Mouse (Mus musculus) layer of hippocampus, postnatal 36 days (tissue): ENCODE results near the gene Akap2. TPM values are rescaled to one million over a fixed set of nuclear protein-coding genes. Genes with fewer than 3 reads are reported as not detected.

Experiments
- DNase-seq, 2 experiments: peaks; one replicate each; pipeline ENCODE4 v3.0.0; 2022
- total RNA-seq, 2 experiments: library from RNA; stranded (reverse); gene quantifications; 2 replicates each; pipeline ENCODE4 v1.2.3; 2021

Gene Akap2
- total RNA-seq, 2 experiments from 2014 or later: 45.8 to 52.7 TPM

DNA sequence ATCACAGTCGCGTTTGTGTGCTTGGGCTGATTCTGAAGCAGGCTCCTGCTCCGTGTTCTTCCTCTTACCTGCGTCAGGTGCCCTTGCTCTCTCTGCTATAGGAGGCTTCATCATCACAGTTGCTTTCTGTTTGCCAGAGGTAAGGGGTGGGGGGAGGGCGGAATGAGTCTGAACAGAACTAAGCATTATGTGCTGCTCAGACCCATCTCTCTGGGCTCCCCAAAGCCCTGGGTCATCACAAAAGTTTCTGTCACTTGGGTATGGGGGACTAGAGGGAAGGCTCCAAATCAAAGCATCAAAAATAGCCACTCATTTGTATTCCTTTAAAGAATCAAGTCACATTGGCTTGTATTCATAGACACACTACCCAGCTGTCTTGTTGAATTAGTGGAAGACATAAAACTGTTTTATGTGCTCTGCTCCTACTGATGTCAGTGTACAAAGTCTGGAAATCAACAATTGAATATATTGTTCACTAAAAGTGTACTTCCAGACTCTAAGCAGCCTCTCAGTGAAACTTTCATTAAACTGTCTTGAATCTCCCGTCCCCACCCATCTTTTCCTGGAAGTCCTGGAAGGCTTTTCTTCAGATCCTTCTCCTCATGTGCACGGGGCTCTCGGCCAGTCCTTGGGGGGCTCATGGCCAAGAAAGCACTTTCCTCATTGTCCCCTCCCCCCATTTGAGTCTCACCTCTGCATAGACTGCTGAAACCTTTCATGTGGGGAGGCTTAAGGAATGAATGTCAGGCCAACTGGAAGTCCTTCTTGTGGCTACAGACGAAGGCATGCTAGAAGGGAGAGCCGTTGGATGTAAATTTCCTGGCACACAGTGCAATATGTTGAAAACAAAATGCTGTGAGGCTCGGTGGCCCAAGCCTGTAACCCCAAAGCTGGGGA is 13.6 kb upstream of the Akap2 start:
- no peak for DNase-seq

DNA sequence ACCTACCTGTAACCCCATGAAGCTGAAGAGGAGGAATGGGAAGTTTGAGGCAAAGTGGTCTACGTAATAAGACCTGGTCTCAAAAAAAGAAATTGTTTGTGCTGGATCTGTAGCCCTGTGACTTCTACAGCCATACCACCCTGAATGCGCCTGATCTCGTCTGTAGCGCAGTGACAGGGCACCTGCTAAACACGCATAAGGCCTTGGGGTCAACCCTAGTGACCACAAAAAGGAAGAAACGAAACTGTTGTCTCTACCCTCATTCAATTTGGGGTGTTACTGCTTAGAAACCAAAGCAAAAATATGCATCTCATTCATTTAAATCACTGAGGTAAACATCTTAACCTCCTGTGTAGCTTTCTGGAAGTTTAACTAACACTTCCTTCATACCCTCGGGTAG is 12.9 kb upstream of the Akap2 start:
- no peak for DNase-seq

DNA sequence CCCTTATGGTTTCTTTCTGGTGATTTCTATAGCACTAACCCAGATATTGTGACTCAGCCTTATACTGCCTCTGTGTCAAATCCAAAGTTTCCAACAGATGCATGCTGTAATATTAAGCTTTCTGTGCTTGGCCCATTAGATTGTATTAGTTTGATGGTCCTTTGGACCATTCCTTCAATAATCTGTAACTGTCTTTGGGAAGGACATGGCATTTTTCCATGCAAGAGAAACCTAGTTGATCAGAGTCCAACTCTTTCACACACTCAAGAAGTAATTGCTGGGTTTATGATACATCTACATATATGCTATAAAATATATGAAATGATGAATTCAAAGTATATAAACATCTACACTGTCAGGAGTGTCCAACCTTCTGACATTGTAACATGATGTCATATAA is 1.6 kb upstream of the Akap2 start:
- DNase-seq: no peak

DNA sequence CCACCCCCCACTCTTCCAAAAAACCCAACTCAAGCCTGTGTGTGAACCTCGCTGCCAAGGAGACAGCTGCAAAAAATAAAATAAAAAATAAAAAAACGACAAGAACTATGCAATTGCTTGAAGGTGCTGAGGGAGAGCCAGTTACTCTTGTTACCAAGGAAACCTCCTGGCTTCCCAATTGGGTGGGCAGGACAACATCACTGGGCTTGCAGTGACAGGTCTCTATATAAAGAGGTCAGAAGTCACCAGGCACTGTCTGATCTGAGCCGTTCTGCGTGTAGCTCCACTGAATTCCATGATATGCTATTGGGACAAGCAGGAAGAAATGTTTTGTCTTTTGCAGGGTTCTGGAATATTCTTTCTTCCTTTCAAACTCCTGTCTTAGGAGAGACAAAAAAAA is 722 bp upstream of the Akap2 start:
- no peak for DNase-seq

DNA sequence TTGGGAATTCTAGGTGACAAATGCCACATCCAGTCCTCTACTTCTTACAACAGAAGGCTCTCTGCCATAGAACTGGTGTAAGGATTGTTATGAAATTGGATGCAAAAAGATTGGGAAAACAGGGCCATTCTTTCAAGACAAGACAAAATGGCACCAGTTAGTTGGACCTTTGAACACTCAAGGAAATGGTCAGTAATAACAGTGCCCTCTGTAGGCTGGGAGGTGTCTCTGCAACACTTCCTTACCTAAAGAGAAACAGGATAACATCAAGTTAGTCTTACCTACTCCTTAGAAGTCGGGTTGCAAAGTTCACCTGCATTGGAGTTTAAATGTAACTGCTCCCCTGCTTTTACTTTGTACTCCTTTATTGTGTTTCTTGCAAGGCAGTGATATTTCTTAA is 1.9 kb downstream of the Akap2 start:
- DNase-seq: no peak

DNA sequence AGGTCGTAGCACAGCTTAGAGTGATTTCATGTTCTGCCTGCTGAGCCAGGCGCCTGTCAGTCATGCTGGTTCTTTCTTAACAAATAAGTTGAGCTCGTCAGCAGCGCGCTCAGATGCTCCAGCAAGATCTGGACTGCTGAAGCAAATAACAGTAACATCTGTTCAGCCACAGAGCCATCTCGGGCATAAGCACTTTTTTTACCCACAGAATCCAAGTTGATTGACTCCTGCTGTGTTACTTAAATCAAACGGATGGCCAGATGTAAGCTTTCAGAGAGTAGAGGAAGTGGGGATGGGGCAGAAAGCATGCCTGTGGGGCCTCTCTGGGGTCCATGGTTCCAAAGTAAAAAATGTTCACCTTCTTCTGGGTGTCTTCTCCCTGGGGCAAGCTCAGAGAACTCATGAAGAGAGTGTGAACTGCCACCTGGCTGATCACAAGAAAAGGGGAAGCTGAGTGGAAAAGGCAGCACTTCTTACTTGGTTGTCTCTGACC is 3.5 kb downstream of the Akap2 start:
- no peak for DNase-seq

DNA sequence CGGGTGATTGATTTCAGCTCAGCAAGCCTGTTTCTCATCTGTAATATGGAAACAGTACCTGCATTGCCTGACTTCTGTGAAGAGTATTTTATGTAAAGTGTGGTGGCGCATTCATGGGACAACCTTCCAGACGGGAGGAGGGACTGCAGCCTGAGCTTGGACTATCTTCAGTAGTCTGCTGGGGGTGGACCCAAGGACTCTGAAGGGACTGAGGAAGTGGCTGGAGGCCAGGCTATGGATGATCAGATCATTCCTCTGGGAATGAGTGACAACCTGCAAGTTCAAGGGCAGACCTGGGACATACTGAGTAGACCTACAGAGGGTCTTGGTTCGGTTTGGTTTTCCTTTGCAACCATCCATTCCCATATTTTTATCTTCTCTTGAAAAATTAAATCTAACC is 4.8 kb downstream of the Akap2 start:
- no peak for DNase-seq

DNA sequence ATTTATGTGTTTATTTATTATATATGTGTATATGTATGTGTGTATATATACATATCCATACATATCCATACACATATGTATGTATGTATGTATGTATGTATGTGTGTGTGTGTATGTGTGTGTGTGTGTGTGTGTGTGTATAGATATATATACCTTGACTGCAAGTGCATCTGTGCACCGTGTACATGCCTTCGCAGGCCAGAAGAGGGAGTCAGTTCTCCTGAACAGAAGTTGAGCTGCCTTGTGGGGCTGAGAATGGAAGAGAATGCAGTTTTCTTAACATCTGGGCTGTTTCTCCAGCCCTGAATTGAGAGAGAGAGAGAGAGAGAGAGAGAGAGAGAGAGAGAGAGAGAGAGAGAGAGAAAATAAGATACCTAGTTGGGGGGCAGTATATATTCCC is 6.2 kb downstream of the Akap2 start:
- no peak for DNase-seq

DNA sequence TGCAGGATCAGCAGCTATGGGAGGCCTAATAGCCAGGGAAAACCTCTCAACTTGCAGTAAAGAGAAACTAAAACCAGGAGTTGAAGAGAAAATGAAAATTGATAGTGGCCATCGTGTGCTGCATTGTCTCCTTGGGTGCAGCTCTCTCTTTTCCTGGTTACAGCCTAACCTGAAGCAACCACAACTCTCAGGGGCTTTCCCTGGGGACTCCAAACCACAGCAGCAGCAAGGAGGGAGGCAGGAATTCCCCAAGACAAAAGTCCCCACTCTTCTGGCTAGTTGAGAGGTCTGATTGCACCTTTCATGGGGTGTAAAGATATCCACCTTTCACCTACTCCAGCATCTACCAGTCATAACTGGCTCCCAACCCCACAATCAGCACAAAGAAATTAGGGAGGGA is 8.1 kb downstream of the Akap2 start:
- no peak for DNase-seq

DNA sequence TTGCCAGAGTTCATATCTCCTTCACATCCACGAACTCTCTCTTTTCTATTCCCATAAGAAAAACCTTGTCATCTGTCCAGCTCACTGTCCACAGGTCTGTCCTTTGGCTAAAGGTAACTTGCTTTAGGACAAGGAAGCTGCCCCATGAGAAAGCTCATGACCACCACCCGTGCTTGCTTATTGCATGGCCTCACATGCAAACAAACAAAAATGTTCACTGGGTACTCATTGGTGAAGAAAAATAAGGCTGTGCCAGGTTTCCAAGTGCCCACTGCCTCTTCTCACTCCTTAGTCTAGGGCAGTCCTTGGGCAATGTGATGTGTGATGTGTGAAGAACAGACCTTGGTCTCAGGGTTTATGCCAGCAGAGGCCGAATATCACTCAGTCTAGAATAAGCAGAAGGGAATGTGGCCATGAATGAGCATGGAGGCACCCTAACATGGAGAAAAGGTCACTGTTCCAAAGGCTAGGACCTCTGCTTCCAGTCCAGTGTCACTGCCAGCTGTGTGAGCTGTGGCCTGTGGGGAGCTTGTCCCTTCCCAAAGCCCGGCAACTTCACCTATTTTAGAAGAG is 11.2 kb downstream of the Akap2 start:
- DNase-seq: no peak

DNA sequence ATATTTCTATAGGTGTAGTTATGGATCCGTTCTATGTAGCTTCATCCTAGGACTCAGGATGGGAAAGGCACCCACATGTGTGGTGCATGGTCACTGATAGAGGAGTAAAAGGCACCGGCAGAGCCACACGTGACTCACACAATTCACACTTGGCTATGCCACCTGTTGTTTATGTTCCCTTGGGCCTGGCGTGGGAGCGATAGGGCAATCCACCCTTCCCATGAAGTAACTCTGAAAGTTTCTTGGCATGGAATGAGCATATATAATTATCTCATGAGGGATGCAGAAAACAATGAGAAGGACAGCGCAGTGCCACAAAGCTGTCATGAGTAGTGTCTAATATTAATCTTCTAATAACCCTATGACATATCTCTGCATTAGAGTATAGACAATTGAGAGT is 12.6 kb downstream of the Akap2 start:
- no peak for DNase-seq

DNA sequence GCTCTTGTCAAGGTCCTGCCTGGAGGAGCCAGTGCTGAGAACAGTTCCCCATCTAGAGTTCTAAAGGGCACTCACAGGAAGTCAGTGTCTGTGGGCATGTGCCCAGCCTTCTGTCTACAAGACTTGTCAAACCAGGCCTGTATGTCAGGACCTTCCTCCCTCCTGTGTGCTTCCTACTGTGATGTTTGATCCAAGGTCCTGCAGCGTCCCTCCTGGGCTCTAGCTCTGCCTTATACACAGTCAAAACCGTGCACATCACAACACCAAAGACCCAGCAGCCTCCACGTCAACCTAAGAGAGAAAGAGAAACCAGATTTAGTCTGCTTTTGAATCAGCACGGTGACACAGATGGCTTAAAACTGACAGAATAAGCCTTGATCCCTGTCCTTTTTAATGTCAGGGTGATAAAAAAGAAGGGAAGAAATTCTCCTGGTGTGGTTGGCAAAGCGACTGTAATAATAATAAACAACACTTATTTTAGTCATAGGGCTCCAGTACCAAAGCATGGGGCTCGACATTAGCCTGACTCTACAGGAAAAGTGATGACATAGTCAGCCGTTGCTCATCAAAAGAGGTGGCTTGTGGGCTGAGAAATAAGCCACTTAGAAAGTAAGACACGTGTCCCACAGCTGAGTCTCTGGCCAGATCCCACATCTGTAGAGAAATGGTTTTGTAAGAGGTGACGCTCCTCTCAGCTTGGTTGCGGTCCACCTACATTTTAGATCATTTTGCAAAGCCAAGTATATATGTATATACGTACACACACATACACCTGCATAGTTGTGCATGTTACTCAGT is 13.5 kb downstream of the Akap2 start:
- DNase-seq: no peak

DNA sequence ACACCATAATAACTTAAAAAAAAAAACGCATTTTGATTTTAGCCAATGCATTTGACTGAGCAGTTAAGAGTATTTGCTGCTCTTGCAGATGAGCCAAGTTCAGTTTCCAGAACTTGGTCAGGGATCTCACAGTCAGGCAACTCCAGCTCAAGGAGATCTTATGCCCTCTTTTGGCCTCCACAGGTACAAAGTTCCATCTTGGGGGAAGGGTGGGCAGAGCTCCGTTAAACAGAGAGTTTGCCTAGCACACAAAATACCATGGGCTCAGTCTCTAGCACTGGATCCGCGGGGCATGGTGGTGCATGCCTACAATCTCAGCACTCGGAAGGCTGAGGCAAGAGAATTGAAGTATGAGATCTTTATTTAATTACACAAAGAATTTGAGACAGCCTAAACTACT is 14.9 kb downstream of the Akap2 start:
- no peak for DNase-seq

DNA sequence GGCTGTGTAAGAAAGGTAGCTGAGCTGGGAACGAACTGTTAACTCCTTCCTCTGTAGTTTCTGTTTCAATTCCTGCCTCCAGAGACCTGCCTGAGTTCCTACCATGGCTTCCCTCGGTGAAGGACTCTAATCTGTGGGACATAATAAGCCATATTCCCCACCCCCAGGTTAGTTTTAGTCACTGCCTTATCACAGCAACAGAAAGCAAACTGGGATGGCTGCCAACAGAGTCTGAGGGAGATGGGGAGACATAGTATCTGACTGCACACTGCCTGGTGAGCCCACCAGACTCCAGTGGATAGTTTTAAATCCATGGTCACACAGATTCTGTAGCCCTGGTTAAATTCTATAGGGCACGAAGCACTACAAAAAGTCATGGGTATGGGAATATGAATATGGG is 16.0 kb downstream of the Akap2 start:
- peak in 1 of 2 experiments; percentile 35 for DNase-seq

DNA sequence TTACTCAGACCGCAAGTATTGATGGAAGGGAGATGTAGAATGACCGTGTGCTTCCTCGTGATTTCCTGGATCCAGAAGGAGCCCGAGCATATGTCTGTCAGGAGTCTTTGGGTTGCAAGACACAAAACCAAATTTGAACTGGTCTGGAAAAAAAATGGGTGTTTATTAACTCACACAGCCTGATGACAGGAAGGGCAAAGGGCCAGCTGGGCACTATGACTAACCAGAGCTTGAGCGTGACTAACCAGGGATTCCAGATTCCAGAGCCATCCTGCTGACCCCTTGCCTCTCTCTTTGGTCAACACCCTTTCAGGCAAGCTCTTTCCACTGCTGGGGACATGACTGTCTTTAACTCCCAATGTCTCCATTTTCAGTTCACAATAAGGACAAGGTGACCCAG is 18.0 kb downstream of the Akap2 start:
- no peak for DNase-seq

DNA sequence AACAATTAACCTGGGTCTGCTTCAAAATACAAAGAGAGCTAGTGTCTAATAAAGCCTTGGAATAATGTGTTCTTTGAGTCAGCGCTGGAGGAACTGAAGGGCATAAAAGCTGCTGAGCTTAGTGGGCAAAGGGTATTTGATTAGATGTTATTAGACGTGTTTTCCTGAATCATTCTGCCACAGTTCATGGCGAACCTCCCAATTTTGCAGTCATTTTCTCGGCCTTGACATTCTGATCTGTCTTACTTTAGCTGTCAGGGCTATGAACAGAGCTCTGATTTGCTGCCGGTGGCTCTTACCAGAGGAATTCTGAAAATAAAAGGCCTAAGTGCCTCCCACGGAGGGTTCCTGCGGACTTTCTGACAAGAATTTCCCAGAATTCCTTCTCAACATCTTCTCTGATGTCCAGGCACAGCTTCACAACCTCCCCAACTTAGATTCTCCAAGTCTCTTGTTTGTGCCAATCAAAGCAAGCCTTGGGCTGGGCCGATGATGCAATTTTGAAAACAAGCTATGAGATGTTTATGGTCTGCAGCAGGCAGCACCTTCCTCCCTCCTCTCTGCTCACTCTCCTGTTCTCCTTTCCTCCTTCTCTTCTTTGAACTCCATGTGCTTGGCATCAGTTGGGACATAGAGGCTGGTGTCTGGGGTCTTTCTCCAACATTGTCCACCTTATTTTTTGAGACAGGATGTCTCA is 21.5 kb downstream of the Akap2 start:
- DNase-seq: no peak

DNA sequence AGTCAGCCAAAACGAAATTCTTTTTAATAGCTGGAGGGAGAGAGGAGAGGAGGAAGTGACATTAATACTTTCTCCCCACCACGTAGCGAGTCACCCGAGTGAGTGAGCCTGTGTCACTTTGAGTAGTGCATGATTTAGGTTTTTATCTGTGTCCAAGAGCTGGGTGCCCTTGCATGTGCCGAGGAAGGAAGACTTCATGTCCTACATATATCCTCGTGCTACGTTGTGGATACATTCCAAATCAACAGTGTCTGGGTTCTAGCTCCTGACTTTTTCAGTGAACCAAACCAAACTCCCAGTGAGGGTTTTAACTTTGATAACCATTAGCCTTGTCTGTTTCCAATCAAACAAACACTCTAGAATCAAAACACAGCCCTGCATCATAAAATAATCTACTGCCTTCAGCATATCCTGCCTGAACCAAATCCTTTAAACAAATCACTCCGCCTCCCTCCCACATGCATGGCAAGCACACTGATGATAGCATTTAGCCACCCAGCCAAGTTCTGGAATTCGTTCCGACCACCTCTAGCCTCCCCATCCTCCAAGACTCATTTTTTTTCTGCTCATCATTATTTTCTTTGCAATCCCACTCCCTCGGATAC is 26.0 kb downstream of the Akap2 start:
- no peak for DNase-seq

DNA sequence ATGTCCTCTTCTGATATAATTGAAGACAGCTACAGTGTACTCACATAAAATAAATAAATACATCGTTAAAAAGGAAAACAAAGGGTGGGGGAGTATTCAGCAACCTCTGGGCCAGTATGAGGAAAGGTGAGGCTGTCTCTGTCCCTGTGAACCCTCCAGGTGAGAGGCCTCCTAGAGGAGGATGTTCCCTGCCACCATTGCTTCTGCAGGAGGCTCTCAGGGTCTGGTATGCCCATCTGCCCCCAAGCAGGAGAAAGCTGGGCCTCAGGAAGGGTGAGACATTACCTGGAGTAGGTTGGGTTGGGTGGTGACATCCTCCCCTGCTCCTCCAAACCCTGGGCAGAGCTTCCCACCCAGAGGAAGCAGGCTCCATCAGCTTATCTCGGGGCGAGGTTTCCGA is 33.2 kb downstream of the Akap2 start:
- no peak for DNase-seq

DNA sequence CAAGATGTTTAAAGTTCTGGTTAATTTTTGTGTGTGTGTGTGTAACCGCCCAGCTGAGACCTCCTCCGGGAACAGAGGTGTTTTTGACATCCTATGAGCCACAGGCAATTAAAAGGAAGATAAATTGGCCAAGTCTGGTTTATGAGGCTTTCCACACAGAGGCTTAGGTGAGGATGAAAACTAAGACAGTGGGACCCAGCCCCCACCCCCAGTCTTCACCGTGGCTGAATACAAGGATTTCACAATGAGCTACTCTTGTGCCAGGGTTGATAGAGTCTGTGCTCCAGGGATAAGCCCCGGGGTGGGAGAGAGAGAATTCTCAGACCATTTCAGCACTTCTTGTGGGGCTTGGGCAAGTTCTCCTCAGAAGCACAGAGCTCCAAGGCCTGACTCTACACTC is 33.6 kb downstream of the Akap2 start:
- DNase-seq: no peak

DNA sequence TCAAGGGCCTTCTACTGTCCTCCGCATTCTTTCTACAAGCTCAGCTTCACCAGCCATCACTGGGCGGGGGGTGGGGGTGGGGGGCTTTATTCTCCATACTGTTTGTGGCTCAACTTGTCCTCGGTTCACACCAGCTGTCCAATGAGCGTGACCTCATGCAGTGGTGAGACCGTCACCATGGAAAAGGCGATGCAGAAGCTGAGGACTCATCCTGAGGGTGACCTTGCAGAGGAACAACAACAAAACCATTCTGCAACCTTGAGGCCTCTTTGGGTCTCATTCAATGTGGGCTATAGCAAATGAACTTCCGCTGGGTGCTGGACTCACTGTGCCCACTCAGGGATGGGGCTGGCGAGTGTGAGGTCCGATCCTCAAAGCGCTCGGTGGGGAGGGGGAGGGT is 34.1 kb downstream of the Akap2 start:
- DNase-seq: no peak

DNA sequence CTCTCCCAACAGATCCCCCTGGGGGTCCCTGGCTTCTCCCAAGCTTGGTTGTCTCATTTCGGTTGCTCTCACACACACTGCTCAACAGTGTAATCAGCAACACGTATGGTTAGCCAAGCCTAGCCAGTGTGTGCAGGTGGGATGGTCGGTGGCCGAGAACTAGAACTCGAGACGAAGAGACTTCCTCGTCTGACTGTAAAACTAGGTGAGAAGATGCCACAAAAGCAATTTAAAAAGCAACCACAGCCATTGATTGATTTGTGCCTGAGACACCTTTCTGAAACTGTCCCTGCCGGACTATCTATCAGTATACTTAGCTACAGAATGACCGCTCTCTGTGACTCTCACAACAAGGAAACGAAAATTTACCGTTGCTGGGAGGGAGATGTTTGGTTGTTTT is 37.6 kb downstream of the Akap2 start:
- DNase-seq: no peak

DNA sequence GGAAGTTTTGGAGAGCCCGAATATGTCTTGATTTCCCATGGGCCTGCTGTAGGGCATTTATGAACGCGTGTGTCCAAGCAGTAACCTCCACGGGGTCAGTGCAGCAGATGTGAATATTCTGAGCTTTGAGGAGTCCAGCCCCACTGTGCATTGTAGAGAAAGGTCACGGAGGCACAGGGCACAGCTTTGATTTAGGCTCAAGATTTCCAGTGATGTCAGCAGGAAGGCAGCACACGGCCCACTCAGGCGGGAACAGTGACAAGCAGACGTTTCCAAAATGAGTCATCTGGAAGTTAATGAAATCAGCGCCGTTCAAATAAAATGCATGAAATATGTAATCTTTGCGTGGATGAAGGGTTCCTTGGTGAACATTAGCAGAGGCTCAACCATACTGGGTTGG is 40.5 kb downstream of the Akap2 start:
- DNase-seq: peak in 1 of 2 experiments; percentile 43
